Mouse (Mus musculus) cerebellum, adult 2 months (tissue): ENCODE results near the gene Ncoa5.

Source experiments
- CTCF ChIP-seq: fragments of 200-500 bp; IDR thresholded peaks from 2 replicates; pipeline ENCODE4 v1.5.1; 2011; ENCODE audit warnings: low read depth, mild to moderate bottlenecking, control low read depth, low read length, moderate library complexity, borderline replicate concordance; ENCODE audit not compliant: insufficient read depth
- POLR2A ChIP-seq: fragments of 200-500 bp; IDR thresholded peaks from 2 replicates; pipeline ENCODE4 v1.6.1; 2011; ENCODE audit warnings: low read length, control low read depth, borderline replicate concordance; ENCODE audit not compliant: insufficient read depth

- TF ChIP-seq CTCF (0 out of 2 replicates have a peak, but pooled peaks have one; percentile 4), POLR2A (no peak)
Measured at GRCm38 (mm10) chr2:164957548-164958315, 76.9 kb downstream of the Ncoa5 start.
